Mouse (Mus musculus): ENCODE measurements around the gene Ebp. TPM values are rescaled to one million over a fixed set of nuclear protein-coding genes. Genes with fewer than 3 reads are reported as not detected.

Ebp gene
- polyA plus RNA-seq, 1 experiment from 2014 or later: 28.5 TPM

DNA sequence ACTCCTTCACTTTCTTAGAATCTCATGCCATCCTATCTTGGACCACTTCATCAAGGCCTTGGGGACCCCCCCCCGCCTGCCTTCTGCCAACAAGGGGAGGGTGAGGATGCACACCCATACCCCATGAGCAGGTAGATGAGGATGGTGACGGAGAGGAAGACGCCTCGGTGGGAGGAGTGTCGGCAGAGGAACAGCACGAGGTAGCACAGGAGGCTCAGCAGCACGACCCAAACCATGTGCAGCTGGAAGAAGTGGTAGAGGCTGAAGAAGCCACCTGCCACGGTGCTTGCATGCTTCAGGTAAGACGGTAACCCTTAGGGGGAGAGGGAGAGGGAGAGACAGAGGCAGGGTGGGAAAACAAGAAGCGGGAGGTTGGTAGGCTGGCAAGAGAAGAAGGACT is 10.8 kb upstream of the Ebp start:
- ATAC-seq (no peak), DNase-seq (ENCODE audit: low spot score) (no peak)
- Histone ChIP-seq H3K27ac (ENCODE audit: low read depth, low read length) (no peak overlapping the region), H3K4me2 (ENCODE audit: low read length) (no peak overlapping the region), H3K9me3 (replicated peaks; ENCODE audit: control insufficient read depth, low read length) (no peaks in the 10 kb centered on the region), H3K27me3 (replicated peaks; ENCODE audit: control insufficient read depth, insufficient read depth, low read length) (no peaks in the 10 kb centered on the region), H3K36me3 (ENCODE audit: control insufficient read depth, insufficient read depth, low read length) (peaks cover 5% of the 10 kb centered on the region; the same call in 1 of the 2 replicates), H3K4me3 (ENCODE audit: low read depth, low read length) (no peak overlapping the region), H3K4me1 (ENCODE audit: control insufficient read depth, insufficient read depth, low read length) (no peaks in the 10 kb centered on the region), H3K9ac (ENCODE audit: low read length) (no peak overlapping the region)
- WGBS: 87% methylated on average over 10 of the region's 10 CpGs

DNA sequence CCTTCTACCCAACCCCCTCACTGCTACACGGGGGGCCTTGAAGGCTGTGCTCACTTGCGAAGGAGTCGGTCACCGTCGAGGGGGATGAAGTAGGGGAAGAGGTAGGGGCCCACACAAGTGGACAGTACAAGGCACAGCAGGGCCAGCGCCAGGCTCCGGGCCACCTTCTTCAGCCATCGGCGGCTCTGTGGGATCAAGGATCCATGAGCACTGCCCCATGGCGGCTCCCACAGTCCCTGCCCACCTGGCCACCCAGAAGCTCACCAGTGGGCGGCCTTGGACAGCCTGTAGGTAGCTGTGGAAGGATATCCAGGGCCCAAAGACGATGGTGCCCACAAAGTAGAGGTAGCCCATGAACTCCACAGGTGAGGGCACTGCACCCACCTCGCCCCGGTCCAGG is 9.8 kb upstream of the Ebp start:
- Histone ChIP-seq H3K9me3 (replicated peaks; ENCODE audit: control insufficient read depth, low read length) (no peaks in the 10 kb centered on the region), H3K36me3 (ENCODE audit: control insufficient read depth, insufficient read depth, low read length) (peaks cover 5% of the 10 kb centered on the region; the same call in 1 of the 2 replicates), H3K4me1 (ENCODE audit: control insufficient read depth, insufficient read depth, low read length) (no peaks in the 10 kb centered on the region), H3K27me3 (replicated peaks; ENCODE audit: control insufficient read depth, insufficient read depth, low read length) (no peaks in the 10 kb centered on the region), H3K27ac (ENCODE audit: low read depth, low read length) (no peak overlapping the region), H3K4me2 (ENCODE audit: low read length) (no peak overlapping the region), H3K9ac (ENCODE audit: low read length) (no peak overlapping the region), H3K4me3 (ENCODE audit: low read depth, low read length) (no peak overlapping the region)
- WGBS: 81% methylated on average over 14 of the region's 14 CpGs
- ATAC-seq (no peak), DNase-seq (ENCODE audit: low spot score) (no peak)

DNA sequence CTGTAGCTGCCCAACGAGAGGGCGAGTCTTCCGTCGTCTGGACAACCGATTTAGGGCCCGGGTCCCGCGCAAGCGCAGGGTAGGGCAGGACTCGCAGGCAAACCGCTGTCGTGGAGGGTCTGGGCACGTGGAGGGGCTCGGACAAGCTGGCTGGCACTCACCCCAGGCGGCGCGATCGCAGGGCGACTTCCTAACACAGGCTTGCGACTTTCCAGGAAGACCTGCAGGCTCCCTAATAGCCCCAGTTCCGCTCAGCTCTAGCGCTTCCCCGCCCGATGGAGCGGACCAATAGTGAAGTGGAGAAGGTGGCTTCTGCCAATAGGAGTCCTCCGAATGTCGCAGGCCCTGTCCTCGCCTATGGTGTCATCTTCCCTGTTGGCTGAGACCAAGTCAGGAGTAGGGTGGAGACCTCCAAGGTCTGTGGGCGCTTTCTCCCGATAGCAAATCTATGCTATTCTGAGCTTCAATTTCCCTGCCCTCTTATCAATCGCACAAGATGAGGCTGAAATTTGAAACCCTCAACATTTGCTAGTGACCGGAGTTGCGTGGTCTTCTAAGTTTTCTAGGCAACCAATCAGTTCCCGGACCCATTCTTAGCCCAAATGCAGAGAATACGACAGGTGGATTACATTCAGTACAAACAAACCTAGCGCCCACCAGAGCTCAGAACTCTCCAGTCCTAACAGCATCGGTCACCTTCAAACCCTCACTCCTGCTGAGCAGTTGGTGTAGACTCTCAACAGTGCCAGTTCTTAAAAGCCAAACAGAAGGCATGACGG is 483 bp downstream of the Ebp start:
- Histone ChIP-seq H3K4me2 (ENCODE audit: low read length) (peak overlapping the region; percentile 57), H3K9ac (ENCODE audit: low read length) (peak overlapping the region; percentile 59), H3K36me3 (ENCODE audit: control insufficient read depth, insufficient read depth, low read length) (no peaks in the 10 kb centered on the region), H3K27ac (ENCODE audit: low read depth, low read length) (0 out of 2 replicates have a peak overlapping the region, but pooled peaks have one; percentile 39), H3K9me3 (replicated peaks; ENCODE audit: control insufficient read depth, low read length) (no peaks in the 10 kb centered on the region), H3K27me3 (replicated peaks; ENCODE audit: control insufficient read depth, insufficient read depth, low read length) (no peaks in the 10 kb centered on the region), H3K4me1 (ENCODE audit: control insufficient read depth, insufficient read depth, low read length) (no peaks in the 10 kb centered on the region), H3K4me3 (ENCODE audit: low read depth, low read length) (peak overlapping the region; percentile 40)
- DNase-seq (ENCODE audit: low spot score) (peak; percentile 87), ATAC-seq (peak; percentile 97)
- WGBS: 26% methylated on average over 36 of the region's 38 CpGs

DNA sequence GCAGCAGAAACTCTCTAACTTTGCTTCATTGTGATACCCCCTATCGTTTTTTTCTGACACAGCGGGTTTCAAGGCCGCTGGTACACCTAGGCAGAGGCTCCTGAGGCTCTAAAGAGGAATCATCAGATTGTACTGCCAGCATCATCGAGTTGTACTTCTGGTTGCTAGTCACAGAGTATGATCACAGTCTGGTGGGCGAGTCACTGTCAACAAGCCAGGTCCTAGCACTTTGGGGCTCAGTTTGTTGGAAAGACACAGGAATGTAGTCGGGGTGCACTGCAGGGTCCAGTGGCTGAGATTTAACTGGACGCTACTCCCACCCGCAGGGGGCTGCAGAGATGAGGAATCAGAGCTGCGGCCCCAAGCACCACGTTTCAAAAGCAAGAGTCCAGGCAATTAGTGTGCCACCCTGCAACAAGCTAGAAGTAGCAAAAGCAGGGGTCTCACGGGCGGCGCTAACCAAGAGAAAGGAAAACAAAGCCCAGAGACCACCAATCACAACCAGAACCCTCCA is 1.1 kb downstream of the Ebp start:
- ATAC-seq: no peak
- H3K36me3 ChIP-seq (ENCODE audit: control insufficient read depth, insufficient read depth, low read length): no peaks in the 10 kb centered on the region
- no peaks in the 10 kb centered on the region for H3K9me3 ChIP-seq (replicated peaks; ENCODE audit: control insufficient read depth, low read length)
- H3K9ac ChIP-seq (ENCODE audit: low read length): peak overlapping the region; percentile 59
- peak overlapping the region; percentile 40 for H3K4me3 ChIP-seq (ENCODE audit: low read depth, low read length)
- peak overlapping the region; percentile 57 for H3K4me2 ChIP-seq (ENCODE audit: low read length)
- WGBS: 26% methylated on average over 13 of the region's 13 CpGs
- H3K27me3 ChIP-seq (replicated peaks; ENCODE audit: control insufficient read depth, insufficient read depth, low read length): no peaks in the 10 kb centered on the region
- H3K27ac ChIP-seq (ENCODE audit: low read depth, low read length): 0 out of 2 replicates have a peak overlapping the region, but pooled peaks have one; percentile 39
- no peak for DNase-seq (ENCODE audit: low spot score)
- no peaks in the 10 kb centered on the region for H3K4me1 ChIP-seq (ENCODE audit: control insufficient read depth, insufficient read depth, low read length)

DNA sequence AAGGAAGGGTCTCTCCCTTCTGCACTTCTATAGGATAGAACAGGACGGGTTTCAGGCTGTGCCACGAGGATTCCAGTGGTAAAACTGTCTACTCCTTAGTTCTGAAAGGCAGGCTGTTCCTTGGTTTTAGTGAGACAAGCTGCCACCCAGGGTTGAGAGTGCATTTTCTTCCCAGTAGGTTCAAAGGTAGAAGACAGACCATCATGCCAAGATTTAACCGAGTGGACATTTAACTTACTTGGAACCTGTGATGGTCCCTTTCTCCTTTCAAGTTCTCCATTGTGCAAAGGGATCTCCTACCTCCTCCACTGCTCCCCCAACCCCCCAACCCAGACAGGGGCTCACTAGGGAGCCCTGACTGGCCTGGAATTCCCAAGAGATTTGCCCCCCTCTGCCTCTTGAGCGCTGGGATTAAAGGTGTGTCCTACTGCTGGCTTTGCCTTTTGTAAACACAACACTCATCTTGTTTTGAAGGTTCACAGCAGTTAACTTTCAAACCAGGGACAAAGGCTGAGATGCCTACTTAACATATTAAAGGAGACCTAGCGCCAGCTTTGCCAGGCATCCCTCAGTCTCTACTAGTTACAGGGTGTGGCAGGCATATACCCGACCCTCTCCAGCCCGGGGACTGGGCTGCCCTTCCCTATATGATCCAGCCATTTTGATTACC is 10.3 kb downstream of the Ebp start:
- Histone ChIP-seq H3K27me3 (replicated peaks; ENCODE audit: control insufficient read depth, insufficient read depth, low read length) (no peaks in the 10 kb centered on the region), H3K4me2 (ENCODE audit: low read length) (no peak overlapping the region), H3K36me3 (ENCODE audit: control insufficient read depth, insufficient read depth, low read length) (peaks cover 12% of the 10 kb centered on the region; the same call in 1 of the 2 replicates), H3K4me3 (ENCODE audit: low read depth, low read length) (no peak overlapping the region), H3K4me1 (ENCODE audit: control insufficient read depth, insufficient read depth, low read length) (no peaks in the 10 kb centered on the region), H3K9me3 (replicated peaks; ENCODE audit: control insufficient read depth, low read length) (no peaks in the 10 kb centered on the region), H3K9ac (ENCODE audit: low read length) (no peak overlapping the region), H3K27ac (ENCODE audit: low read depth, low read length) (no peak overlapping the region)
- ATAC-seq: no peak
- no peak for DNase-seq (ENCODE audit: low spot score)
- 15% methylated on average over 7 of the region's 7 CpGs for WGBS

DNA sequence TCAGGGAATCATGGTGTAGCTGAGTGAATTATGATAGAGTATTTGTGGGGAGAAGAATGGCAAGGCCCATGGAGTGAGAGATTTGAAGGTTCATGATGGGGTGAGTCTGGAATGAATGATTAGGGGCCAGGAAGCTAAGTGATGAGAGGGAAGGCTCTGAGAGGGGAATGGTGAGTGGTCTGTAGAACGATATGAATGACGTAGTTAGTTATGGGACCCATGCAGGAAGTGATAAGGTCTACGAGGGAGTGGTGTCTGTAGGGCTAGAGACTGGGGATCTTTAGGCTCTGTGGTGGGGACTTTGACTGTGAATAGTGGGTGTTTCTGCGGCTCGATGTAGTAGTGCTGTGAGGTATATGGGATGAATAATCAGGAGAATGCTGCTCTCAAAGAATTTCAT is 13.7 kb downstream of the Ebp start:
- DNase-seq (ENCODE audit: low spot score) (no peak), ATAC-seq (no peak)
- no peaks in the 10 kb centered on the region for H3K4me1 ChIP-seq (ENCODE audit: control insufficient read depth, insufficient read depth, low read length)
- no peak overlapping the region for H3K9ac ChIP-seq (ENCODE audit: low read length)
- no peak overlapping the region for H3K4me2 ChIP-seq (ENCODE audit: low read length)
- no peaks in the 10 kb centered on the region for H3K9me3 ChIP-seq (replicated peaks; ENCODE audit: control insufficient read depth, low read length)
- H3K27ac ChIP-seq (ENCODE audit: low read depth, low read length): no peak overlapping the region
- no peaks in the 10 kb centered on the region for H3K27me3 ChIP-seq (replicated peaks; ENCODE audit: control insufficient read depth, insufficient read depth, low read length)
- WGBS: 92% methylated on average over 5 of the region's 5 CpGs
- H3K4me3 ChIP-seq (ENCODE audit: low read depth, low read length): no peak overlapping the region
- H3K36me3 ChIP-seq (ENCODE audit: control insufficient read depth, insufficient read depth, low read length): no peaks in the 10 kb centered on the region

DNA sequence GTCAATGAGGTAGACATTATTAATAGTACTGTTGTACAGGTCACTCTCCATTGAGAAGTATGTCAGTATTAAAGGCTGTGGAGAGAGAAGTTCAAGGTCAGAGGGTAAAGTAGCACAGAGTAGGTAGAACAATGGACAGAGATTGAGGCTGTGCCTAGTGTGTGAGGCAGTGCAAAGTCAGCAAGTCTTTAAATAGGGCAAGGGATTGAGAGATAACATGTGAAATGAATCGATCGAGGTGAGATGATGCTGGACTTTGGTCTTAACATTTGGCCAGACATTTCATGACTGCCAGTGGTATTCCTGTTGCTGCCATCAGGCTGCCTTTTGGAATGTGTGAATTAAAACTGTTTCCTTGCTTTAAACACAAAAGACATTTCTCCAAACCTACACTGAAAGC is 14.4 kb downstream of the Ebp start:
- no peaks in the 10 kb centered on the region for H3K36me3 ChIP-seq (ENCODE audit: control insufficient read depth, insufficient read depth, low read length)
- no peaks in the 10 kb centered on the region for H3K27me3 ChIP-seq (replicated peaks; ENCODE audit: control insufficient read depth, insufficient read depth, low read length)
- 100% methylated on average over 2 of the region's 2 CpGs for WGBS
- ATAC-seq: no peak
- no peak for DNase-seq (ENCODE audit: low spot score)
- H3K27ac ChIP-seq (ENCODE audit: low read depth, low read length): no peak overlapping the region
- H3K9ac ChIP-seq (ENCODE audit: low read length): no peak overlapping the region
- H3K4me2 ChIP-seq (ENCODE audit: low read length): no peak overlapping the region
- H3K9me3 ChIP-seq (replicated peaks; ENCODE audit: control insufficient read depth, low read length): no peaks in the 10 kb centered on the region
- no peak overlapping the region for H3K4me3 ChIP-seq (ENCODE audit: low read depth, low read length)
- no peaks in the 10 kb centered on the region for H3K4me1 ChIP-seq (ENCODE audit: control insufficient read depth, insufficient read depth, low read length)

DNA sequence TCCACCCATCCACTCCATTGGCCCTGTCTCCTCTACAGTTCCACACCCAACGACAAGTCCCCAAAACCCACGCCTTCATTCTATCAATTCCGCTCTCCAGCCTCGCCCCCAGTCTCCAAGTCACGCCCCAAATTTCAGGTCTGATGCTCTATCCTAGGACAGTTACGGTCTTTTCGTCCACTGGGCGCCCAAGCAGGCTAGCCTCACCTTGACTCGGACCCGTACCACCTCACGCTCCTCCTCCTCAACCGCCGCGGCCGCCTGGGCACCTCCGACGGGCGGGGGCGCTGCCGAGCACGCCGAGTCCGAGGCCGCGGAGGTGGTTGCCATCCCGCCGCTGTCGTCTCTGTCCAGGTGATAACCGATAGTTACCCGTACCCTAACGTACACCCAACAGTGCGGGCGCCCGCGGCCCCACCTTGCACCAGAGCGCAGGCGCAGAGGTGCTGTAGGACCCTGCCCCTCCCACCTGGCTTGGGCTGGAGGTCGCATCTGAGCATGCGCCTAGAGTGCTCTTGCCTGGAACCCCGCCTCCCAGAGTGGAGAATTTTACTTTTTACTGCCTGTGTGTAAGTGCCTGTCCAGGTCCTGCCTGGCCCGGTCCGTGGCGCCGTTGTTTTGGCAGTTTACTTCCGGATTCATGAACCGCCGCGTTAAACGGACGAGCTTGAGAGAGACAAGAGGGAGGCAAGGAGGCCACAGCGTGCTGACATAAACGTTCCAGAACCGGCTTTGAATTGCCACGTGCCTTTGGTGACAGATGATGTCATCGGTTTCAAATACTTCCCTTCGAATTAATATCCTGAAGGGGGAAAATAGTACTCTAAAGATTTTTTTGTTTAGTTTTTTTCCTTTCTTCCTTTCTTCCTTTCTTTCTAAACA is 17.6 kb downstream of the Ebp start, which contains the start of gene Tbc1d25:
TSS of gene Tbc1d25 (minus strand) at position 678 of the 882 bp plus-strand sequence.
- DNase-seq (ENCODE audit: low spot score): peak; percentile 93
- H3K9me3 ChIP-seq (replicated peaks; ENCODE audit: control insufficient read depth, low read length): no peaks in the 10 kb centered on the region
- peak within 1 kb of the TSS; percentile 55 for H3K9ac ChIP-seq (ENCODE audit: low read length)
- 22% methylated on average over 55 of the region's 56 CpGs for WGBS
- no peak within 1 kb of the TSS for H3K27ac ChIP-seq (ENCODE audit: low read depth, low read length)
- peak within 1 kb of the TSS; percentile 52 for H3K4me2 ChIP-seq (ENCODE audit: low read length)
- peaks cover 7% of the 10 kb centered on the region; the same call in 1 of the 2 replicates for H3K36me3 ChIP-seq (ENCODE audit: control insufficient read depth, insufficient read depth, low read length)
- H3K4me3 ChIP-seq (ENCODE audit: low read depth, low read length): peak within 1 kb of the TSS; percentile 53
- H3K27me3 ChIP-seq (replicated peaks; ENCODE audit: control insufficient read depth, insufficient read depth, low read length): no peaks in the 10 kb centered on the region
- peak; percentile 97 for ATAC-seq
- no peaks in the 10 kb centered on the region for H3K4me1 ChIP-seq (ENCODE audit: control insufficient read depth, insufficient read depth, low read length)

All from forebrain, embryonic 14.5 days (tissue).